Mouse (Mus musculus) myocyte (in vitro differentiated cells): ENCODE results near the gene Rbm8a.

Experiments
- POLR2A ChIP-seq: IDR thresholded peaks from one replicate; pipeline ENCODE4 v1.6.1; 2011; ENCODE audit warnings: low read depth, mild to moderate bottlenecking, control low read depth, moderate library complexity; ENCODE audit not compliant: insufficient read length
- TCF3 ChIP-seq: IDR thresholded peaks from one replicate; pipeline ENCODE4 v1.6.1; 2011; ENCODE audit warnings: low read depth, control low read depth; ENCODE audit not compliant: insufficient read length

DNA sequence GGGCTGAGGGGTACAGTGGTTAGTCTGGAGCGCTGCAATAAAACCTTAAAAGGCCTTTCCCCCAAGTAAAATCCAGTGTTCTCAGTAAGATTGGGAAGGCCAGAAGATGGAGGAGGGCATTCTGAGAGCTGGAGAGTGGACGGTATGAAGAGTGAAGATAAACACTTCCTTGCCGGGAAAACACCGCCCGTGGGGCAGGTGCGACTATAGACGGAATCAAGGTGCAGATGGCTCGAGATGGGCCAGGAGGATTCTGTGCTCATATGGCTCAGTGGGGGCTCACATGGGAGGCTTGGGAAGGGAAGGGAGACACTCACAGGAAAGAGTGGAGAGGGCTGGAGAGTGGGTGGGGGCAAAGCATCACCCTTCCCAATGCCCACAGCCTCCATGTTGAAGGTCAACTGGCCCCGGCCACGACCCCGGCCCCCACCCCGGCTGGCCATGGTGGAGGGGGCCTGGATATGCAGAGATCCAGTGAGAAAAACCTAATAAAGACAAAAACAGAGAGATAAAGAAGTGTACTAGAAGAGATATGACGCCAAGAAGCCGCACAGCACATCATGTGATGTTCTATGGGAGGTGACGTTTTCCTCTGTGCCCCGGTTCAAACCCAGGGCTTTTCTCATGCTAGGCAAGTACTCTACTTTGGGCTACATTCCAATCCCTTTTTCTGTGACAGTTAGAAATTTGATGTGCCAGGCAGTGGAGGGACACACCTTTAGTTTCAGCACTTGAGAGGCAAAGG is 47.8 kb upstream of the Rbm8a start:
- no peak for TF ChIP-seq TCF3
- TF ChIP-seq POLR2A = no peak
